Mouse (Mus musculus) MN1 (cell line): ENCODE results near the gene Cox14.
A peak's percentile ranks its signal among the peaks of the same experiment; 100 is the strongest.
"Not testable (repeated sequence)": the region's sequence is repeated elsewhere in the genome, so short reads cannot be mapped to it uniquely, and the experiment has no call there.

ENCODE experiments used
- DNase-seq: peaks from one replicate; pipeline ENCODE4 v3.0.0-alpha.2; 2016; ENCODE audit warnings: low spot score

Gene Cox14

DNA sequence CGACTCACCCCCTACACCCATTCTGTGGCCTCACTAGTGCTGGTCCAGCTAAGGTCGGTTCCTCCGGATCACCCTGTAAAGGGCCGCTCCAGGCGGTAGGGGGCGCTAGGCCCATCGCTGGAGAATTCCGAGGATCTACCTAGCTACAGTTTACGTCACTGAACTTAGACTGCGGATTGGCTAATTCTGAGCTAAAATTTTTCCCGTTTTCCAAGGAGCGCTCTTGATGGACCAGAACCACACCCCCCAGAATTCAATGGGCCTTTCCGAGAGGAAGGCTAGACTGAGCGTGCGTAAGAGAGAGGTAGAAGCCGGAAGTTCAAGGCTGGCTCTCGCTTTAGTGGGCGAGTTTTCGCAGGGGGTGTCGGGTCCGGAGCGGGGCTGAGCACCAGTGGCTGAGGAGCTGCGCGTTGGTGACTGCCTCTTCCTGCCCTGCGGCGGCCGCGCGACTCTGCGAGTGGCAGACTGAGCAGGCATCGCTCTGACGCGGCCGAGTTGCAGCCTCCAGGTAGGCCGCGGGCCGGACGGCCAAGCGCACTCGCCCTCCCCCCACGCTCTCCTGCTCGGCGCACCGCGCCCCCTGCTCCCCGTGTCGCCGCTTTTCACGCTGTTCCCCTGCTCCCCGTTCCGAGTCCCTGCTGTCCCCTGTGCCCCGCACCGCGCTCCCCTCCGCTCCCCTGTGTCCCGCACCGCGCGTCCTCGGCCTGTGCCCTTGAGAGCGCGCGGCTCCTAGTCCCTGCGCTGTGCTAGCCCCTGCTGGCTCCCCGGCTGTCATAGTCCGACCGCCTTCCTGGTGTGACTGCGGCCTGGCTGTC is at the start of gene Cox14:
Gene Cox14 (plus strand): TSS at position 278 of the 815 bp plus-strand sequence.
- DNase-seq = peak; percentile 100

- no peak for DNase-seq
Measured at GRCm38 (mm10) chr15:99677089-99677488, 48.3 kb upstream of the Cox14 start.

GRCm38 (mm10) chr15:99678063-99678800 is 47.2 kb upstream of the Cox14 start:
- DNase-seq = no peak

- DNase-seq = no peak
Measured at GRCm38 (mm10) chr15:99679008-99679407, 46.4 kb upstream of the Cox14 start.

DNA sequence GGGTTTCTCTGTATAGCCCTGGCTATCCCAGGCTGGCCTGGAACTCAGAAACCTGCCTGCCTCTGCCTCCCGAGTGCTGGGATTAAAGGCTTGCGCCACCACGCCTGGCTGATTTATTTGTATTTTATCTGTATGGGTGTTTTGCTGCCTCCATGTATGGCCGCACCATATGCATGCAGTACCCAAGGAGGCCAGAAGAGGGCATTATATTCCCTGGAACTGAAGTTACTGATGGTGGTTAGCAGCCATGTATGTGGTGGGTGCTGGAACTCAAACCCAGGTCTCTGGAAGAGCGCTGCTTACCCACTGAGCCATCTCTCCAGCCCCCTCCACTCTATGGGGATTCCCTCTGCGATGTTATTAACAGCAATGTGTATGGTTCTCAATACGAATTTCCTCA is 42.5 kb upstream of the Cox14 start:
- DNase-seq = no peak

DNA sequence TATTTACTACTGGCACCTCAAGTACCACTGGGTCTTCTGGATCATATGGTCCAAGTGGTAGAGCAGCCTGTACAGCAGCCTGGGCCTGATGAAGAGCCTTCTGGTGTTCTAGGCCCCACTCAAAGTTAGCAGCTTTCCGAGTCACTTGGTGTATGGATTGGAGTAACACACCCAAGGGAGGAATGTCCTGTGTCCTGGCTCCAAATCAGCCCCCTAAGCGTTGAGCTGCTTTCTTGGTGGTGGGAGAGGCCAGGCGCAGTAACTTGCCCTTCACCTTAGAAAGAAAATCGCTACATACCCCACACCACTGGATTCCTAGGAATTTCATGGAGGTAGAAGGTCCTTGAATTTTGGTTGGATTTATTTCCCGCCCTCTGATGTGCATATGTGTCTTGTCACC is 41.3 kb upstream of the Cox14 start:
- no peak for DNase-seq

GRCm38 (mm10) chr15:99688712-99689111 is 36.7 kb upstream of the Cox14 start:
- peak; percentile 88 for DNase-seq

GRCm38 (mm10) chr15:99690924-99691323 is 34.5 kb upstream of the Cox14 start:
- DNase-seq = no peak

- DNase-seq = peak; percentile 76
Measured at GRCm38 (mm10) chr15:99691976-99692375, 33.4 kb upstream of the Cox14 start.

- no peak for DNase-seq
Measured at GRCm38 (mm10) chr15:99697309-99697708, 28.1 kb upstream of the Cox14 start.

DNA sequence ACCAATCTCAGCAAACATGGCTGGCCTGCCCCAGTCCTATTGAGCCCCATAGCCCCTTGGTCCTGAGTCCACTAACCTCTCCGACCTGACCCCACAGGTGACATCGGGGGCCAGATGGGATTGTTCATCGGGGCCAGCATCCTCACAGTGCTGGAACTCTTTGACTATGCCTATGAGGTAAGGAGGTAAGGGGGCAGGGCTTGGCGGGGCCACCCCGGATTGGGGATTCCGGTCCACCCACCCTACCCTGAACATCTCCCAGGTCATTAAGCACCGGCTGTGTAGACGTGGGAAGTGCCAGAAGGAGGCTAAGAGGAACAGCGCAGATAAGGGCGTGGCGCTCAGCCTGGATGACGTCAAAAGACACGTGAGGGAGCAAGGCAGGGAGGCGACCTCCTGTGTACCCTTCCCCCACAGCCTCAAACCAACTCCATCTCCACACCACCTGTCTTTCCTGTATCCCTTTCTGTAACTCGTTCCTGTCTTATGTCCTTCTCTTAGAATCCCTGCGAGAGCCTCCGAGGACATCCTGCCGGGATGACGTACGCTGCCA is 26.8 kb upstream of the Cox14 start:
- no peak for DNase-seq

GRCm38 (mm10) chr15:99699715-99700114 is 25.7 kb upstream of the Cox14 start:
- DNase-seq = no peak

- no peak for DNase-seq
Measured at GRCm38 (mm10) chr15:99700219-99701106, 25.0 kb upstream of the Cox14 start.

- DNase-seq = not testable (repeated sequence)
Measured at GRCm38 (mm10) chr15:99701640-99701998, 23.8 kb upstream of the Cox14 start.

- DNase-seq = peak; percentile 98
Measured at GRCm38 (mm10) chr15:99701999-99702900, 23.2 kb upstream of the Cox14 start, which contains the start of gene Smarcd1. Gene Smarcd1, plus strand, starts transcription at chr15:99702129.

DNA sequence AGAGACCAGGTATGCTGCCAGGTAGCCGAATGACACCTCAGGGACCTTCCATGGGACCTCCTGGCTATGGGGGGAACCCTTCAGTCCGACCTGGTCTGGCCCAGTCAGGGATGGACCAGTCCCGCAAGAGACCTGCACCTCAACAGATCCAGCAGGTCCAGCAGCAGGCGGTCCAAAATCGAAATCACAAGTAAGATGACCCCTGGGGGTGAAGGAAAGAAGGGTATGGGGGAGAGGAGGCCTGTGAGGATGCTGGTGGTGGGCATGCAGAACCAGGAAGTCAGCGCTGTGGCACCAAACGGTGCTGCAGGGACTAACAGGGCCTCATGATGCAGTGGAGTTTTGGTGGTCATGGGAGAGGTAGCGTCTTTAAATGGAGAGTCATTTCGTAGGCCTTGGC is 22.3 kb upstream of the Cox14 start:
- DNase-seq = no peak

DNA sequence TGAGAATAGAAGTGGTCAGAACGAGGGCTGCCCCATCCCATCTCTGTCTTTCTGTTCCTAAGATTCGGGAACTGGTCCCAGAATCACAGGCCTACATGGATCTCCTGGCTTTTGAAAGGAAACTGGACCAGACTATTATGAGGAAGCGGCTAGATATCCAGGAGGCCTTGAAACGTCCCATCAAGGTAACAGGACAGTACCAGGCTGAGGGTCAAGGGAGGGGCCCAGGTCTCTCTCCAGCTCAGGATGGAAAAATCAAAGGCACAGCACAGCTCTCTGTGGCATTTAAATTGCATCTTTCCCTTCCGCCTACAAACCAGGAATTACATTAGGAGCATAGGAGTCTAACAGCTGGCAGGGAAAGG is 21.8 kb upstream of the Cox14 start:
- DNase-seq = no peak

GRCm38 (mm10) chr15:99704041-99704681 is 21.3 kb upstream of the Cox14 start:
- peak; percentile 51 for DNase-seq

DNA sequence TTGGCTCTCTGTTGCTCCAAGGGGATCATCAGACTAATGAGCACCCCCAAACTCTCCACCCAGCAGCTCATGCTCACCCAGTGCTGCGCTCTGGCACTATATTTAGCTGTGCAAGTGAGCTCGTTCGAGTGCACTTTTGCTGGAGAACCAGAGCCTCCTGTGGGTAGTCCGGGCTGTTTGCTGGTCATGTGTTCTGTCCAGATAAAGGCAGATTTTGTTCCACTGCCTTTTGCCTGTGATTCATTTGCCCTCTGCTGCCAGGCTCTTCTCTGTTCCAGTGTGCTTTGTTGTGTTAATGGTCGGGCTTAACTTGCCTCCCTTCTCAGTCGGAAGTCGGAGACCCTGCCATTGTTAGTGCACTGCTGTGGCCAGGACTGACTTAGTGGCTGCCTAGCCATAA is 20.5 kb upstream of the Cox14 start:
- DNase-seq = peak; percentile 74

GRCm38 (mm10) chr15:99705440-99706048 is 19.9 kb upstream of the Cox14 start, which contains the start of gene Gm17349:
Gene Gm17349, minus strand, starts transcription at chr15:99705490.
- DNase-seq = peak; percentile 88
